Mouse (Mus musculus): Measurements from ENCODE around the gene Gnb1.
A peak's percentile ranks its signal among the peaks of the same experiment; 100 is the strongest.
"Not testable (repeated sequence)": the region's sequence is repeated elsewhere in the genome, so short reads cannot be mapped to it uniquely, and the experiment has no call there.

Gnb1 gene

DNA sequence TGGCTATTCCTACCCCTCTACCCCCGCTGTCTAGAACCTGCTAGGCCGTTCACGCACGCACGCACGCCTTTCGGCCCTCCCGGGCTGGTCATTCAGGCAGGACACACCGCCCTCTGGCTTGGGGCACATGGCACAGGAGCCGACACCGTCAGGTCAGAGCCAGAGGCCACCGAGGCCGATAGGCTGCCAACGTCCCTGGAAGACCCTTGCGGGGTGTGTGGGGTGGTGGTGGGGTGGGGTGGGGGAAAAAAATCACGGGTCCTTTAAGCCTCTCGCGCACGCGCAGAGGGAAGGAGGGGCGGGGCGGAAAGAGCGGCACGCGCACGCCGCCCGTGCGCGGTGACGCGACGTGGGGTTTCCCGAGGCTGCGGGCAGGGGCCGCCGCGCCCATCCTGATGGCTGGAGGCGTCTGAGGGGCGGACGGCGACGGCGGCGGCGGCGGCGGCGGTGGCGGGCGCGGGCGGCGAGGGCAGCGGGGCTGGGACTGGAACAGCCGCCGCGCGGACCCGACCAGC lies at the start of gene Gnb1:
Gnb1 (plus strand) TSS at position 372 of the 515 bp plus-strand sequence.
- DNase-seq (ENCODE audit: low spot score): peak; percentile 86

DNA sequence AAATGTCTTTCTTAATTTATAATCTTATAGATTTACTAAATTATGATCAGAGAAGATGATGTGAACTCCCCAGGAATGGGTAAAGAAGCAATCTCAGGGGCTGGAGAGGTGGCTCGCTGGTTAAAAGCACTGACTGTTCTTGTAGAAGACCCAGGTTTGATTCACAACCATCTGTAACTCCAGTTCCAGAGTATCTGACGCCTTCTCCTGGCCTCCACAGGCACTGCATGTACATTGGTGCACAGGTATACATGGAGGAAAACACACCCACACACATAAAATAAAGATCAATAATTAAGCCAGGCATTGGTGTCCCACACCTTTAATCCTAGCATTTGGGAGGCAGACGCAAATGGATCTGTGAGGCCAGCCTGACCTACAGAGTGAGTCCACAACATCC lies 48.4 kb upstream of the Gnb1 start:
- no peak for DNase-seq (ENCODE audit: low spot score)

DNA sequence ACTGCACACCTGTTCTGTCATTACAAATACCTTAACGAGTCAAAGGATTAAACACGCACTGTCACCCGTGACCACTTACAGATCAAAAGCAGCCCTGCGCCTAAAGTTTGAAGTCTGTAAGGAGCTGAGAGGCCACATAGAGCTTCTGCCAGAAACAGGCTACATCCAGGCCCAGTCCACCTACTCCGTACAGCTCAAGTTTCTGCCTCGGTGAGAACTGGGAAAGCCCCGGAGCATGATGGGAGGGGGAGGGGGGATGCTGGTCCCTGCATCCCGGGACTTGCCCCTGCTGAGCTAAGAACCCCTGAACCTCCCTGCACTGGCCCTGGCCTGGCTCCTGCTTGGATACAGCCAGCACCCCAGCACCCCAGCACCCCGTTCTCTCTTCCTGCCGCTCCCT lies 39.6 kb upstream of the Gnb1 start:
- DNase-seq (ENCODE audit: low spot score): no peak

DNA sequence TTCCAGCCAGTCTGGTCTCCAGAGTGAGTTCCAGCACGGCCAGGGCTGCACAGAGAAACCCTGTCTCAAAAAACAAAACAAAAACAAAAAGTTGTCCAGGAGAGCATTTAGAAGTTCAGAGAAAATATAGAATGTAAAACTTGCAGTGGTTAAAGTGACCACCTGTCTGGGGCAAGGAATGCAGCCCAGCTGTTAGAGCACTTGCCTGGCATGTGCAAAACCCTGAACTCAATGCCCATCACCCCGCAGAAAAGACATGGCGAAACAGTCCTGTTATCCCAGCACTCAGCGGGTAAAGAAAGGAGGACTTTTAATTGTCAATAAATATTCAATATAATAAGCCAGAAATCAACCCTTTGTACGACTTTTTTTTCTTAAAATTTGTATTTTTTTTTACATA lies 32.6 kb upstream of the Gnb1 start:
- DNase-seq (ENCODE audit: low spot score): no peak

DNA sequence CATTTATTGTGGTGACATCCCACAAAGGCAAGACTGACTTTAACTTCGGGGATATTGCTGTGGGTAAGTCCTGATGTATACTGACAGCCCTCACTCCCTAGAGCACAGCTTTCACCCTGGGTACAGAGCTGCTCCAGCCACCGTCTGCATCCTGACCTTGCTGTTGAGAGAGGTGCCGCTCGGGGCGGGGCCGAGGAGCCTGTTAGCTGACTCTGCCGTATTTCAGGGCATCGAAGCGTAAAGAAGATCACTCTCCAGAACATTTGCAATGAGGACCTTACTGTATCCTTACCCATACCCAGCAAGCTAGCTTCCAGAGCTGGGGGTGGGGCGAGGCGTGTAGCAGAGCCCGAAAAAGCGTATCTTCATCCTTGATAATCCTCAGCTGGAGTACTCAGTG lies 28.1 kb upstream of the Gnb1 start:
- no peak for DNase-seq (ENCODE audit: low spot score)

DNA sequence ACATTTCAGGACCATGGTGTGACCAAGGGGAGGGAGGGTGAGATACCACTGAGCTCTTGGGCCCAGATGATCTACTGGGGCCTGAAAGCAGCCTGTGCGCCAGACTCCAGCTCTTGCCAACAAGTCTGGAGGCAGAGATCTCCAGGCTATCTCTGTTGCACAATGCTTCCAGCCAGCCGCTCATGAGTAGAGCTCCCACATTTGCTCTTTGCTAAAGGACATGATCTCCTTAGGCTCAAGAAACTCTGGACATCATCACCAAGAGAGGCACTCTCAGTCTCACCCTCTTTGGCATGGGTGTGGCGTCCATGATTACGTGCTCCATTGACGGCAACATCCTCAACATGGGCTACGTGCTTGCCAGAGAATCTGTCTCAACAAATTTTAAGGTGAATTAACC lies 27.6 kb upstream of the Gnb1 start:
- peak; percentile 29 for DNase-seq (ENCODE audit: low spot score)

DNA sequence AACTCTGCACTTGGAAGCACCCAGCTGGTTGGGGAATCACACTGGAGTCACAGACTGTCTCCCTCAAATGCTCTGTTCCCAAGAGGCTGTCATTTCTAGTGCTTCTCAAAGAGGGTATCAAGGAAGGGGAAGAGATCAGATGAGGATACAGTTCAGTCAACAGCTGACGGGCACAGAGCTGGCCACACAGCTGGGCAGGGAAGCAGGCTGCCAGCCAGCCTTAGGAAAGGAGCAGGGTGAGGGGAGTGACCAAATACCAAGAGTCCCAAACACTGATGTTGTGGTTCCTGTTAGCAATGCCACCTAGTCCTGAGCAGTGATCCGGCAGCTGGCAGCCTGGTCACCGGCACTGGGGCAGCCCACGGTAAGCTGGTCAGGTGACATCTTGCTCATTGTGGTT lies 27.1 kb upstream of the Gnb1 start:
- no peak for DNase-seq (ENCODE audit: low spot score)

DNA sequence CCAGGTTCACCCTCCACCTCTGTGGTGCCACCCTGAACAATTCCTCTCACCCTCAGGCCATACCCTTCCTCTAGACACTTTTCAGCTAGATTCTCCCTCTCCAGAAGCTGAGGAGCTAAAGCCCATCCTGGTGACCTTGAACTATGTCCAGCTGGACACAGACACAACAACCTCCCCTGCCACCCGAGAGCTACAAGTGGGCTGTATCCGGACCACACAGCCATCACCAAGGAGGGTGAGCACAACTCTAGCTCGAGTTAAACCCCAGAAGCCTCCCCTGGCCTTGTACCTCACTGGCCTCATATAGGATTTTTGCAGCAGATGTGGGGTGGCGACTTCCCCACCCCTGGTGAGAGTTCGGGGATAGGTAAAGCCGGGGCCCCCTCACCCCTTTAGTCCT lies 25.6 kb upstream of the Gnb1 start:
- DNase-seq (ENCODE audit: low spot score): no peak

DNA sequence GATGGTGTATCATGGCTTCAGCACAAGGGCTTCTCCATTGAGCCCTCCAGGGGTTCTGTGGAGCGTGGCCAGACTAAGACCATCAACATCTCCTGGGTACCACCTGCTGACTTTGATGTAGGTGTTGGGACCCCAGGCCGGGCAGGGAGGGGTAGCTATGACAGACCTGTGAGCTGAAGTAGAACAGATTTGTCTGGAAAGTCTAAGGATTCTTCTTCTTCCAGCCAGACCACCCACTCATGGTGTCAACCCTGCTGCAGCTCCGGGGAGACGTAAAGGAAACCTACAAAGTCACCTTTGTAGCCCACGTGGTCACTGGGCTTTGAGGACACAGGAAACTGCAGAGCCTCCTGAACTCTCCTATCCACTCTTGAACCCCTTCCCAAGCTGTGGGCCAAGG lies 25.1 kb upstream of the Gnb1 start:
- DNase-seq (ENCODE audit: low spot score): no peak

DNA sequence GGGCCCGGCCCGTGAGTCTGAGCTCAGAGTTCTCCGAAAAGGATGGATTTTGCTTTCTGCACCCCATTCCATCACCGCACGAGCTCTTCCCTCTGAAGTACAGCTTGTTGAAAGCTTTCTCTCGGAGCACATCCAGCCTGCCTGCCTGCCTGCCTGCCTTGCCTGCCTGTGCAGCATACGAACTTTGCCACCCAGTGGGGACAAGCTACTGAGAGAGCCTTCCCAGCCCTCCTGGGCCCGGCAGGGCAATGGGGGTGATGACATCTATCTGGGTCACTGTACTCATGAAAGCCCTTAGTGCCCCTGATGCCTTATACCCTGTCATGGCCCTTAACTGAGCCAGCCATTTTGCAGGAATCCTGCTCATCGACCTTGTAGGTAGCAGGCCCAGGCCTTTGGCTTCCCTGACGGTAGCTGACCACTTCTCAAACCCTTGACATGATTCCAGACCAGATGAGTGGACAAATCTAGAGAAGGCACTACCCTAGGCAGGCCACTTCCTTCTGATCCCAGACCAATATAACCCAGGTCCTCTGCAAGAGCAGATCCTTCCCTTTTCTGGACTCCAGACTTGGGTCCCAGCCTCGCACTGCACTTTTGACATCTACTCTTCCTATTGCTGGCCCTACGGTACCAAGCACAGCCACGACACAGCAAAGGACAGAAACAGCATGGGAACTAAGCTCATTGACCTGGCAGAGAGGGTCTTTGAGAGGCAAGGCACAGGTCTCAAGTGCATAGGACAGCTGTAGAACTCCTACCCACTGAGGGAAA lies 23.7 kb upstream of the Gnb1 start:
- DNase-seq (ENCODE audit: low spot score): no peak

DNA sequence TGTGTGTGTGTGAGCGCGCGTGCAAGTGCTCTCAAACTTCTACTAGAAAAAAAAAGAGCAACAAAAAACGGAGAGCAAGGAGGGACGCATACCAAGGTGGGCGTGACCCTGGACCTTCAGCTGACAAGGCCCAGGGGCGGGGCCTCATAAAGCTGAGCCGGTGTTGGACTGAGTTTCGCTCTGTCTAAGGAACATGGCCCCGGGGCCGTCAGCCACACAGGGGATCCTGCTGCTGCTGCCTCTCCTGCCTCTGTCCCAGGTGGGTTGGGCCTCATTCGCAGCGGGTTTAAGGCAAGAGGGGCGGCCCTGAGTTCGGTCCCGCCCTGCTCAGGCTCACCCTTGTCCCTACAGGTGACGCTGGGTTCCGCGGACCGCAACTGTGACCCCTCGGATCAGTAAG lies 22.2 kb upstream of the Gnb1 start, which contains the start of gene Tmem52:
Tmem52 (plus strand) TSS at position 163 of the 400 bp plus-strand sequence.
- no peak for DNase-seq (ENCODE audit: low spot score)

DNA sequence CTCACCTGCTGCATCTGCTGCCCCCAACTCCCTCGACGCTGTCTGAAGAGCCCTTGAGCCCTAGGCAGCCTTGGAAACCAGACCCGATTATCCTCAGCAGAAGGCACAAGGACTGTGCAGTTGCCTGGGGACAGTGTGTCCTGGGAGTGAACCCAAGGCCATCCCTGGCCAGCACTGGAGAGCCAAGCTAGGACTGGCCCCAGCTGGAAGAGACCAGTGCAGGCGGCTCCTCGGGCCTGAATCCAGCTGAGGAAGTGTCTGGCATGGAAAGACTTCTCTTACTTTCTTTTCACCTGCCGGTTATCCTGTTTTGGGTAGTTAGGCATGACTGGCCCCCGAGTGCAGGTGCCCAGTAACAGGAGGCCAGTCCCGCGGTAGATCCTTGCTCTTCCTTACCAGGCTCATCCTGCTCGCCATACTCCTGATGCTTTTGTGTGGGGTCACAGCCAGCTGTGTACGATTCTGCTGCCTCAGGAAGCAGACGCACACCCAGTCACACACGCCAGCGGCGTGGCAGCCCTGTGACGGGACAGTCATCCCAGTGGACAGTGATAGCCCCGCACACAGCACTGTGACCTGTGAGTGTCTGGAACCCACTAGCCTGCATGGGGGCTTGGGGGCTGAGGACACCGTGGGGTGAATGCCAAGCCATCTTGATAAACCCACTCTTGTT lies 21.4 kb upstream of the Gnb1 start:
- peak; percentile 79 for DNase-seq (ENCODE audit: low spot score)

DNA sequence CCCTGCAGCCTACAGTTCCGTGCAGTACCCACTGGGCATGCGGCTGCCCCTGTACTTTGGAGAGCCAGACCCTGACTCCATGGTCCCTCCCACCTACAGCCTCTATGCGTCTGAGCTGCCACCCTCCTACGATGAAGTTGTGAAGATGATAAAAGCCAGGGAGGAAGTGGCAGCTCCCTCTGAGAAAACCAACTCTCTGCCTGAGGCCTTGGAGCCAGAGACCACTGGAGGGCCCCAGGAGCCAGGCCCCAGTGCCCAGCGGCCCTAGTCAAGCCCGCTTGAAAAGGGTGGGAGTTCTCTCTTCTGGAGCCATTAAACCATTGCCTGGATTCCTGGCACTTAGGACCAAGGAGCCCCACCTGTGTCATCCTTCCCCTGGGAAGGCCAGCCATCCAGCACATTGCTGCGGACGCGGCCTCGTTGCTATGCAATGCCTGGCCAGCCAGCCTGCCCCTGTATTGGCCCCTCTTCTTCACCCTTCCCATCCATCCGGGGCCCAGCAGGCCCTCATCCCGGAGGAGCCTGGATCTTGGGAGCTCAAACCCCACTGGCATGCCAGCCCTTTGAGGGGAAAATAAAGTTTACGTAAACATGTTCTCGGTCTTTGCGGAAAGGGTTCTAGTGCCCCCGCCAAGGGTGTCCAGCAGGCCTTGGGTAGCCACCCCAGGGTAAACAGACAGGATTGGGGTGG lies 20.8 kb upstream of the Gnb1 start:
- DNase-seq (ENCODE audit: low spot score): no peak

DNA sequence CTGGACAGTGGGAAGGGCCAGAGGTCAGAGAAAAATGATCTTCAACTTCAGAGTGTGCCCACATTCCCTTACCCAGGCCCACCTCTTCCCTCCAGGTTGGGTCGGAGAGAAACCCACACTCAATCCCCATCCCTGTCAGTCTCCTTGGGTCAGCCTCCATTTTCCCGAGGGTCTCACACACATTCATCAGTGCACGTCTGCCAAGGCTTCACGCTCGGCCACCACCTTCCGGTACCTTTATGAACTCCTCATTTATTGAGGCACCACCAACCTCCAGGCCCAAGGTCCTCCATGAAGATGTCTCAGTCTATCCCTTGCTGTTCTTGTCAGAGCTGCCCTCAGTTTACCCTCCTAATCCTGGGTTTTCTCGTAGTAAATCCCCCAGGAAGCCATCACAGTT lies 20.2 kb upstream of the Gnb1 start:
- no peak for DNase-seq (ENCODE audit: low spot score)

DNA sequence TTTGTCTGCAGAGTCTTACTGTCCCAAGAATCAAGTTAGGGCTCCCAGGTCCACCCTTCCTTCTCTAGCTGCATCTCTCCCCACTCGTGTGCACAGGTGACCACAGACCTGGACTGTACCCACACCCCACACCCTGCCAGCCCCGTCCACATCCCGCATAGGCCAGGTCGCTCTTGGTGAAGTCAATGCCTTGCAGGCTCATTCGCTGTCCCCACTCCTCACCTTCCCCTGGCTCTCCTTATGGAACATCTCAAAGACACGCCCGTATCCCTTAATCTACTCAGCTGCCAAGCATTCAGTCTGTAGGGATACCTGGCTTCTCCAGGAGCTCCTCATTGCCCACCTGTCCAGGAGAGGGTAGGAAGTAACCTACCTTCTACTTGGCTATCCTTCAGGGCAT lies 19.8 kb upstream of the Gnb1 start:
- DNase-seq (ENCODE audit: low spot score): no peak

DNA sequence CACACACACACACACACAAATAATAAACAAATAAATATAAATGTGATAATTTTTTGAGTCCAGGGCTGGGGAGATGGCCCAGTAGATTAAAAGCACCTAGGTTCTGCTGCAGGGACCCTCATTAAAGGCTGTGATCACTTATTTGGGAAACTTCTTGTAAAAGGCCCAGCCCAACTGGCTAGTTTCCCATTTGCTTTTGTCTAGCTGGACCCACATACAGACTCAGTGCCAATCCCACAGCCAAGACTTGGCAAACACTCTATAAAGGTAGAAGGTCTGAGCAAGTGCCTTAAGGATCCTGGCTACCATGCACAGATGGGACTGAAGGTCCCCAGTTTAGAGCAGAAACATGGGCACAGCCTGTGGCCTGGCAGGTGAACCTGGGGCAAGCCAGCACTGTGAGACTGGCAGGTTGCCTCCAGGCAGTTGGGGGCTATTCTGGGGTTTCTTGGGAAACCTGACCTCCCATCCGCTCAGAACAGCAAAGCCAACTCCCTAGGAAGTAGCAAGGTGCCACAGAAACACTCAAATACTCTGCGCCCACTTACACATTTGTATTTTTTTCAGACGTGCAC lies 18.4 kb upstream of the Gnb1 start:
- peak; percentile 56 for DNase-seq (ENCODE audit: low spot score)

DNA sequence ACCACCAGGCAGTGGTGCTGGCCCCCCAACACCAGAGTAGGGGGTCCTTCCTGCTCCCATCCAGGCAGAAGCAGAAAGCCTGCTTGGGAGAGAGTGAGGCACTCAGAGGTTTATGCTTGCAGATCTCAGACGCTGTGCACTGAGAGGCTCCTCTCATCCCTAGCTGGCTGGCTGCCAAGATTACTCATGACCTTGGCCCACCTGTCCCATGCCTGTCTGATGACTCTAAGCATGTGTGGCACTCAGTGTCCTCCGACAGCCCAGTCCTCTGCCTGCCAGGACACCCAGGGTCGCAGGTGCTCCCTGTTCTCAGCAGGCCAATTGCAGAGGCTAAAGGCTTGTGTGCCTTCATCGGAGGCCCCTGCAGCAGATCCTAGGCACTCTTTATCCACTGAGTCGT lies 17.8 kb upstream of the Gnb1 start:
- no peak for DNase-seq (ENCODE audit: low spot score)

DNA sequence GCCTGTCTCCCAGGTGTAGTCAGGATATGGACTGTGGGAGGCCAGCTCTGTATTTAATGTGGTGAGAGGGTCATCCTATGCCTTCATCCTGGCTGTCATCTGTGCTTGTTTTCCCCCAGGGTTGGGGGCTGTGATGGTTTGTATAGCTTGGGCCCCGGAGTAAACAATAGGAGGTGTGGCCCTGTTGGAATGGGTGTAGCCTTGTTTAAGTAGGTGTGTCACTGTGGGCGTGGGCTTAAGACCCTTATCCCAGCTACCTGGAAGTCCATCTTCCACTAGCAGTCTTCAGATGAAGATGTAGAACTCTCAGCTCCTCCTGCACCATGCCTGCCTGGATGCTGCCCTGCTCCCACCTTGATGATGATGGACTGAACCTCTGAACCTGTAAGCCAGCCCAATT lies 17.4 kb upstream of the Gnb1 start:
- DNase-seq (ENCODE audit: low spot score): not testable (repeated sequence)

DNA sequence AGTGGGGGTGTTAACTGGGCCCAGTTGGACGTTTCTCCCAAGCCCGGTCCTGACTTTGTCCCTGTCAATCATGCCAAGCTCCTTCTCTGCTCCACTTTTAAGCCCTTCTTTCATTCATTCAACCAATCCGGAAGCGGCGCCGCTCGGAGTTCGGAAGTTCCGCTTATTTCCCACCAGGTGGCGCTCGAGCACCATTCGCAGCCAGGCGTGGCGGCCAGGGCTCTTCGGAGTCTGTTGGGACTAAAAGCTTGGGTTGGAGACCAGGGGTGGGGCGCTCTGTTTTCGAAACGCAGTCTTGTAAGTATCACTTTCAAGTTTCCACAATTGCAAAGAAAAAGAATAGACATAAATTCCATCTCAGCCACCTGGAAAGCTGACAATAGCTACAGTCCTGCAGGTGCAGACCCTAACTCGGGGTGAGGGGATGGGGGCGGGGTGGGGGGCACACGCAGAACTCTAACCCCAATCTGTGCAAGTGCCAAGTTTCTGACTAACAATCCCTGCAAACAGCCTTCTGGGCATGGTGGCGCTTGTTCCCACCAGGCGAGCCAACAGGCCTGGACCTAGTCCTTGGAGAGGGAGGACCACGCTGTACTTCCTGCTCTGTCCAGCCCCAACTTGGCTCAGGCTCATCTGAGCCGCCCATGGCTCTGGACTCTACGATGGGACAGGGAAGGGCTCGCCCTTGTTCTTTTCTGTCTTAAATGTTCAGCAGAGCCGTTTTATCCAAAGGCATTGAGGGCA lies 9.6 kb upstream of the Gnb1 start:
- DNase-seq (ENCODE audit: low spot score): peak; percentile 87

DNA sequence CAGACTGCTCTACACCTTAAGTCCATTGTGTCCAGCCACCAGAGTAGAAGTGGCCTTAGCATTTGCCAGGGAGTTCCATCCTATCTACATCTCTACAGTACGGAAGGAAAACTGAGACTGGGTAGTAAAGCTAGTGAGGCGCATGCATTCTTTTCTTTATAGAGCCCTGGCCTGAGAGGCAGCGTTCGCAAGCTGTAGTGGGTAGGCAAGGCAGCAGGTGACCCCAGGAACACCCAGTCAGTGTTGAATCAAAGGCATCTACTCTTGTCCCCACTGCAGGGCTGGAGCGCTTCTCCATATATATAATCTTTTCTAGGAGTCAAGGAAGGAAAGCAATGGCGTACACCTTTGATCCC lies 9.1 kb upstream of the Gnb1 start:
- DNase-seq (ENCODE audit: low spot score): no peak

DNA sequence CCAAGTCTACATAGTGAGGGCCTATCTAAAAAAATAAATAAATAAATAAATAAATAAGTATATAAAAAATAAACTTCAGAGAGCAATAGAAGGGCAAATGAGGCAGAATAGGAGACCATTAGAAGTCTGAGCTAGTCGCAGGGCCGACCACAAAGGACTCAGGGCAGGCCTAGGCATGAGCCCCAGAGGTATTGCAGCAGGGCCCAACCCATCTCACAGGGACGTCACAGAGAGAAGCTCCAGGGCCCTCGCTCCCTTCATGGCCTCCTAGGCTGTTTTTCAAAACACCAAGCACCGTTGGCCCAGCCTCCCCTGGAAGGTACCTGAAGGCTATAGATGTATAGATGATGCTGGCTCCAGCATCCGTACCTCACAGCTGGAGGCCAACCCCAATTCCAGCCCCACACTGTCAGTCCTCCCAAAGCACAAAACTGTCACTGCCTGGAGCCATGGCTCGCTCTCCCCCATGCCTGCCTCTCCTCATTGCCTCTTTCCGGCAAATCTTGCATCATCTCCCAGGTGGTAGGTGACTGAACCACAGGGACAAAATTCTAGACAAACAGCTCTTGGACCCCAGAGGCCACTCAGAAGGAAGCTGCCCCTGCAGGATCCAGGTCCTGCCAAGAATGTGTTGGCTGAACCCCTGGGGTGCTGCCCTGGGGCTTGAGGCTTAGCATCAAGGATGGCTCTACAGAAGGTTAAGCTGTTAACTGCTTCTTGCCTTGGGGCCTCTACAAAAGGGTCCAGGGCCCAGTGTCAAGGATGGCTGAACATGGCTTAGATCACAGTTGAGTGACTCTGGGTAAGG lies 8.2 kb upstream of the Gnb1 start:
- DNase-seq (ENCODE audit: low spot score): no peak
